Mouse (Mus musculus) right cerebral cortex, postnatal 10 days (tissue): ENCODE data around the gene Slc25a31.

ENCODE experiments used
- DNase-seq, 2 experiments: peaks; one replicate each; pipeline ENCODE4 v3.0.0; 2021; ENCODE audit warnings: low spot score in 2 of 2

Gene Slc25a31

GRCm38 (mm10) chr3:40738381-40738912 lies 29.8 kb downstream of the Slc25a31 start:
- no peak for DNase-seq

- peak in 1 of 2 experiments; percentile 26 for DNase-seq
These were observed 35.6 kb downstream of the Slc25a31 start, which contains the start of gene Hspa4l for GRCm38 (mm10) chr3:40744024-40744835. TSS of gene Hspa4l (plus strand) at chr3:40744495.

- DNase-seq = peak; percentile 93 to 95
These were observed 36.4 kb downstream of the Slc25a31 start for GRCm38 (mm10) chr3:40744836-40745660.

GRCm38 (mm10) chr3:40745661-40746547 lies 37.2 kb downstream of the Slc25a31 start:
- DNase-seq = no peak

GRCm38 (mm10) chr3:40760746-40761145 lies 52.1 kb downstream of the Slc25a31 start:
- no peak for DNase-seq

- no peak for DNase-seq
These were observed 52.7 kb downstream of the Slc25a31 start for GRCm38 (mm10) chr3:40761312-40761711.
